Mouse (Mus musculus) Patski (cell line): ENCODE data around the gene Ntrk3. TPM values are rescaled to one million over a fixed set of nuclear protein-coding genes. Genes with fewer than 3 reads are reported as not detected.

Experiments used
- ATAC-seq: fragments of 100-300 bp; one replicate; pipeline ENCODE4 v1.8.0; 2021
- CTCF ChIA-PET: fragments of 350-600 bp; sonication (Branson Sonifier 250); formaldehyde crosslinking; loops from one replicate; lab custom pipeline; 2022; ENCODE audit warnings: inconsistent platforms; lab: Charles Lee
- POLR2A ChIA-PET: fragments of 350-600 bp; sonication (Branson Sonifier 250); formaldehyde crosslinking; loops from one replicate; lab custom pipeline; 2022; ENCODE audit warnings: antibody characterized with exemption, inconsistent platforms; lab: Charles Lee
- DNase-seq: peaks from one replicate; pipeline ENCODE4 v3.0.0-alpha.2; 2011; ENCODE audit warnings: low read depth, low spot score
- H3K27me3 ChIP-seq: fragments of 371-371 bp; one replicate; pipeline ENCODE4 v1.5.1; 2021
- CTCF ChIP-seq: fragments of 100-300 bp; IDR thresholded peaks from one replicate; pipeline ENCODE4 v1.5.1; 2021
- in situ Hi-C: fragments of 300-500 bp; cut with MboI; formaldehyde crosslinking; loops from 3 replicates; pipeline ENCODE4 v1.11.1; 2018; ENCODE audit warnings: low pct_unique_long_range_greater_than_20kb, mixed read lengths
- polyA plus RNA-seq: library from polyadenylated mRNA; unstranded; gene quantifications from one replicate; pipeline ENCODE4 v1.2.3, GENCODE M21; 2021

Ntrk3 gene
- polyA plus RNA-seq, 1 experiment from 2014 or later = 13.7 TPM

DNA sequence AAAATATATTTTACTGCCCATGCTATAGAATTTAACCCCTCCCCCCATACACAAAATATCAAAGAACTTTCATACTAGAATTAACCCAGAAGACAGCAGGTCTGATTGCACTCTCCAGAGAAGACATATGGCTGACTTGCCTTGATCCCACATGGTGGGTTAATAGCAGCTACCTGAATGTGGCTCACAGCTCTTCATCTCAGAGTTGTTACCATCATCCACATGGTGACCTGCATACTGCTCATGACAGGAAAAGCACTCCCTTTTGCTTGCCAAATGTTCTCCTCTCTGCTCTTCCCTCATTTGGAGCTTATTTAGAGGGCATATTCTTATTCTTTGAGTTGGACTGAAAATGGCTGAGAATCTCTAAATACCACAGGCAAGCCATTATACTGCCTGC lies 404.4 kb downstream of the Ntrk3 start:
- ChIA-PET CTCF (interaction anchor here (1.6 kb wide), 1 partner anchor 9 kb away, joined by 5 read pairs; no protein-coding TSS in a partner anchor), POLR2A (no interaction called here)
- no peak for TF ChIP-seq CTCF
- no peak for DNase-seq
- H3K27me3 ChIP-seq = no peaks in the 10 kb centered on the region
- in situ Hi-C loops = no loop called here
- no peak for ATAC-seq

DNA sequence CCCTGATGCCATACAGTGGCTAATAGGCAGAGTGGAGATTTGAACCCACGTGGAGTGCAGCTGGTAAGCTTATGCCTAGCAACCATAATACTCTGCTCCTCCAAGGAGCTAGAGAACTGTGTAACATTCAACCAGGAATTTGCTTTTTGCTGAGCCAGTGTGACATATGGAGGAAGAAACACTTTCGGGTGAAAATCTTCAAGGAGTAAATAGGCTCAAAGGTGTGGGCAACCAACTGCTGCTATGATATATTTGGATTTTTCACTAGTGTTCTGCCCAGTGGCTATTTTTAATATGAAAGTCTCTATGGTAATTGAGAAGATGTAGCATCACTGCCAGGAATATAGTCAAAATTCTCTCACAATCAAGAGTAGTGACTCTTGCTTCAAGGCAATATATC lies 409.5 kb downstream of the Ntrk3 start:
- ATAC-seq (no peak), DNase-seq (no peak)
- POLR2A ChIA-PET = no interaction called here
- CTCF ChIA-PET = no interaction called here
- no peak for TF ChIP-seq CTCF
- in situ Hi-C loops = no loop called here
- H3K27me3 ChIP-seq = no peaks in the 10 kb centered on the region

DNA sequence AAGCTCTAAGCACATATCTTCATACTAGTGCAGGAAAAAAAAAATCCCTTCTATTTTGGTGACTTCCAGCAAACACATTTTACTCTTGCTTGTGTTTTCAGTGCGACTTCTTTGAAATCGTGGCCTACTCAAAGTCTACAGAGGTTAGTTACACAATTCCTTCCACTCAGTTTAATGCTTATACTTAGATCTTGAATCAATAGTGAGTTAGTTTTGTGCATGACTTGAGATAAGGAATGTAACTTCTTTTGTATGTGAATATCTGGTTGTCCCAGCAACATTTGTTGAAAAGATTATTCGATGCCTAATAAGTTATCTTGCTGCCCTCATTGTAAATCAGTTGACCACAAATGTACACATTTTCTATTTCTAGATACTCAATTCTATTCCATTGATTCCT lies 411.6 kb downstream of the Ntrk3 start:
- in situ Hi-C loops = no loop called here
- ATAC-seq (no peak), DNase-seq (no peak)
- ChIA-PET POLR2A (interaction anchor here (0.6 to 0.7 kb wide), 2 partner anchors 335 to 1217 kb away, joined by 3 read pairs; no protein-coding TSS in a partner anchor), CTCF (no interaction called here)
- no peaks in the 10 kb centered on the region for H3K27me3 ChIP-seq
- TF ChIP-seq CTCF = no peak

DNA sequence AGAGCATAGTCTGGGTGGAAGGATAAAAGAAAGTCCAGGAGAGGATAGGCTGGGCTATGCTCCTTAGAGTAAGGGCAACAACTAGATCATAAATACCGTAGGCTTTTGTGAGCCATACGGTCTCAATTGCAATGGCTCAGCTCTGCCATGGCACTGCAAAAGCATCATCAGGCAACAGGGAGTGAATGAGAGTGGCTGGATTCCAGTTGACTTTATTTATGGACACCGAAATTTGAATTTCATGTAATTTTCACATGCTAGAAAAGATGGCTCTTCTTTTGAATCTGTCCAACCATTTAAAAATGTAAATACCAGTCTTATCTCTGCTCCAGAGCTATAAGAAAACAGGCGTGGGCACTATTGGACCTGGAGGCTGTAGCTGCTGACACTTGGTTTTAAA lies 419.2 kb downstream of the Ntrk3 start:
- TF ChIP-seq CTCF = no peak
- DNase-seq (no peak), ATAC-seq (no peak)
- in situ Hi-C loops = no loop called here
- CTCF ChIA-PET = no interaction called here
- no peaks in the 10 kb centered on the region for H3K27me3 ChIP-seq
- POLR2A ChIA-PET = no interaction called here

DNA sequence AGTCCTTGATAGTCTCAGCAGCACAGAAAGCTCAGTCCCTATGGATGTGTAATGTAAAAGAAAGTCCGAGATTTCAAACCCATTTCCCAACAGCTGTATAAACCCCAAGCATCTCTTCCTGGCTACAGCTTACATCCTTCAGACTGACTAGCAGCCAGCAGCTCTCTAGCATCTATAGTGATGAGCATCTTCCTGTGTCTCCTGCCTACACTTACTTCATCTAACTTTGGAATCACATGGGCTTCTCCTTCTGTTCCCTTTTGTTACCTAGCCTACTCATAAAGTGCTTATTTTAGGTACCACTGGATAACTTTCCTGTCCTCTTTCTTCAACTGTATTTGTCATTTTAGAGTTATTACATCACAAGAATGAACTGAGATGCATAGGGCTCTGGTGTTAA lies 432.0 kb downstream of the Ntrk3 start:
- no peak for TF ChIP-seq CTCF
- ChIA-PET POLR2A (interaction anchor here (0.8 kb wide), 1 partner anchor 22 kb away, joined by 3 read pairs; no protein-coding TSS in a partner anchor), CTCF (no interaction called here)
- in situ Hi-C loops = no loop called here
- ATAC-seq (no peak), DNase-seq (no peak)
- H3K27me3 ChIP-seq = peaks cover 6% of the 10 kb centered on the region

DNA sequence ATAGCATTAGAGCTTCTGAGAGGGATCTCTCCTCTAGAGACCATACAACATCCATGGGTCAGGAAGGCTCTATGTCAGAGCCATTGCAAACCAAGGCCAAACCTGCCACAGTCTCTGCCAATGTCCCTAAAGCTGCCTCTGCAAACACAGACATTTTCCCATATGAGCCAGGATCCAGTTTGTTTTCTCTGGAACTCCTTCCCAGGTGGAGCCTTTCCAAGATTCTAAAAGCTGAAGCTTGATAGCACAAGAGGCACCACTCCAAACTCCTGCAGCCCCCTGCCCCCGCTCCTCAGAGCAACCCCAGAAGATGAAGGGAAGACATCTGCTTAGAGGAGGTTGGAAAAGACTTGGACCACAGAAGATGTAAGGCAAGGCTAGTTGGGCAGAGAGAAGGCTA lies 432.8 kb downstream of the Ntrk3 start:
- in situ Hi-C loops = no loop called here
- no peak for TF ChIP-seq CTCF
- no peak for DNase-seq
- ATAC-seq = no peak
- POLR2A ChIA-PET = no interaction called here
- CTCF ChIA-PET = no interaction called here
- H3K27me3 ChIP-seq = peaks cover 6% of the 10 kb centered on the region

DNA sequence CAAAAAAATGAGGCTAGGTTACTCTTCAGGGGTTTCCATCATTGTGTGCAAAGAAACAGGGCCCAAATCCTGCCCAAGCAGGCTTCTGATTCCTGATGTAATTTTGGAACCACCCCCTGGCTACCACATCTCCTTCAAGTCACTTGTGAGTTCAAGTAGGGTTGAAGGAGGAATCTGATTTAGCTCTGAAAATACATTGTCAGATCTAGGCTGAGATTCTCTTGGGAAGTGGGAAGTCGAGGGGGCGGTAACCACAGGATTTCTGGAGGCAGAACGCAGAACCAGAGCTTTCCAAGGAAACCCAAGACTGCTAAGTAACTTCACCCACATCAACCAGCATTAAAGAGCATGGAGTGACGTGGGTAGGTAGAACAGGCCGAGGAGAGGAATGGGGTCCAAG lies 440.5 kb downstream of the Ntrk3 start:
- ChIA-PET POLR2A (interaction anchor here (1.0 kb wide), 1 partner anchor 15 kb away, joined by 3 read pairs; no protein-coding TSS in a partner anchor), CTCF (no interaction called here)
- no peak for TF ChIP-seq CTCF
- H3K27me3 ChIP-seq = no peaks in the 10 kb centered on the region
- in situ Hi-C loops = no loop called here
- DNase-seq (no peak), ATAC-seq (no peak)

DNA sequence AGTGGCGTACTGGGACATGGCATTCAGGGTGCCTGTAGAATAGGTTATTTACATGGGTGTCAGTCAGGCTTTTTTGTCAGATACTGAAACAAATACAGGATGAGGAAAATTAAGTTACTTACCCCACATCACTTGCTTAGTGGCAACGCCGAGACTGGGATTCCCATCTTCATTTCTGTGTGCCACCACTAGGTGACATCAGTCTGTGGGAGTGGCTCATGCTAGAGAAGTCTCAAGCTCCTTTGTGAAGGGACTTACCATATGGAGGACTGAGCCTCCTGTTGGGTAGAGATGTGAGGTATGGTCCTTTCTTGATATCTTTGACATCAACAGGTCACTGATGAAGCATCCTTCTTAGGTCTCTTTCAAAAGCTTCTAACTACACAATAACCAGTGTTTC lies 443.5 kb downstream of the Ntrk3 start:
- in situ Hi-C loops = no loop called here

DNA sequence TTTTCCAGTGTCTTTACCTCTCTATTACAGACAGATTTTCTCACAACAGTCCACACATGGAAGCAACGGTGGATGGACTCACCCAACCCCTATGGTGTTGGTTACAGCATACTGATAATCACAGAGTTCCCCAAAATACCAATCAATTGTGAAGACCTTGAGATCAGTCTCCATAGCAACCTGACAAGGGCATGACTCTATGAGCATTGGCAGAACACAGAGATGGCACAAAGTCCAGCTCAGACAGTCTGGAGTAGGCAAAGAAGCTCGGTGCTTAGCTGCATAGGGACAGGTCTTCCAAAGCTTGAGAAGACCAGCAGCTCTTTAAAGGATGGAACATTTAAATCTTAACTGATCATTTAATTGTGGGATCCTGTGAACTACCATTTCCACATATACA lies 447.6 kb downstream of the Ntrk3 start:
- DNase-seq = no peak
- ATAC-seq = no peak
- in situ Hi-C loops = no loop called here
- no peaks in the 10 kb centered on the region for H3K27me3 ChIP-seq
- ChIA-PET POLR2A (no interaction called here), CTCF (no interaction called here)
- no peak for TF ChIP-seq CTCF

More for the DNA sequence above, 443.5 kb downstream of the Ntrk3 start:
- no peak for DNase-seq
- POLR2A ChIA-PET = no interaction called here
- no peak for TF ChIP-seq CTCF
- no peaks in the 10 kb centered on the region for H3K27me3 ChIP-seq
- no peak for ATAC-seq
- CTCF ChIA-PET = no interaction called here

DNA sequence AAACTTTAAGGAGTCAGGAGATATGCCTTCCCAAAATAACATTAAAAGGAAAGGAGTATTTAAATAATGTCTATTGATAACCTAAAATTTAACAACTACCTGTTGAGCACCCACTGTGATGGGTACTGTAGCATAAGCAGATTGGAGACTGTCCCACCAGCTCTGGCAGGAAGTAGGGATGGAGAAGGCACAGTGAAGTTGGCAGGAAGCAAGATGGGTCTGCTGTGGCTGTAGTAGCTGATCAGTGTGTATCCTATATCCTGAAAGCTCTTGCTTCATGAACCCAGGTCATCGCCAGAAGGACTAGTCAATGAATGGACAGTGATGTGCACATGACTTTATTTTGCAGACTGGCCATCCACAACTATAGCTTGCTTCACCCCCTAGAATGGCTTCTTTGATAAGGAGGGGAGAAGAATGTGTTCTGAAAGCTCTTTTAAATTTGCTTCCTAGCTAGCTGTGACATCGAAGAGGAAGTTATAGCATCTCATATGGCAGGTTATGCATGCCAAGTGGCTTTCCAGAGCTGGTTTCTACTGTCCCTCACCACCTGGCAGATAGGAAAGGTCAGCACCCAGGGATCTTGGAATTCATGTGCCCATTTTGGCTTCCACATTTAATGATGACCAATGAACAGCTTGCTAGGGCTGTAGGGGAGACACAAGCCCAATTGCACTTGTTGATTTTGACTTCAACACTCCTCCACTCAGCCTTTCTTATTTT lies 451.1 kb downstream of the Ntrk3 start:
- in situ Hi-C loops = no loop called here
- ChIA-PET CTCF (no interaction called here), POLR2A (no interaction called here)
- no peak for DNase-seq
- no peak for ATAC-seq
- no peak for TF ChIP-seq CTCF
- H3K27me3 ChIP-seq = no peaks in the 10 kb centered on the region

DNA sequence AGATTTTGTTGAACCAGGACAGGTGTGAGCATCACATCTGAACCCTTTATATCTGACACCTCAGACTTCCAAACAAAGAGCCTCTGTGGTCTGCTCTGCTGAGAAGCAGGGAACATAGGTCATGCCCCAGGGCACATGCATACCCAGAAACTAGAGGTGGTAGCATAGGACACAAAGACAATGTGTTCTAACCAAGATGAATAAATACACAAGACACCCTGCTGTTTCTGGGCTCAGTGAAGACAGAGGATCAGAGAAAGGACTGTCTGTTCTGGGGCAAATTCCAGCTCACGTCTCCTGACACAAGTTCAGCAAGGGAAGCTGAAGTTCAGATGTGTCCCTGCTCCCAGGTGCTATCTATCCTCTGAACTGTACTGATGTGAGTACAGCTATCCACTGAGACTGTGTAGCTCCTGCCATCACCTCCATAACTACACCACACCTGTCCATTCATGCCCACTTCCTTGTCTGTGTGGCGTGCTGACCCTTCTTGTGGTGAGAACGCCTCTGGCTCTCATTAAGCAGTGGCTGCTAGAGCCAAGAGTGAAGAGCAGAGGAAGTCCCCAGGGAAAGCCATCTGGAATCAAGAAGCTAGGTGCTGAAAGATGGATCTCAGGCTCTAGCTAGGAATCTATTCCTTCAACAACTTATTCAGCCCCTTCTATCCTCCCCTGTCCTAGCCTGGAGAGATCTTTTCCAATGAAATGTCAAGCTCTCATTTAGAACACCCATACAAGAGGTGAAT lies 468.1 kb downstream of the Ntrk3 start:
- POLR2A ChIA-PET = no interaction called here
- CTCF ChIA-PET = interaction anchor here (1.3 kb wide), 1 partner anchor 11 kb away, joined by 3 read pairs; no protein-coding TSS in a partner anchor
- TF ChIP-seq CTCF = no peak
- ATAC-seq = no peak
- no peaks in the 10 kb centered on the region for H3K27me3 ChIP-seq
- in situ Hi-C loops = no loop called here
- no peak for DNase-seq
